Comparison of ENCODE assay signal across 19 mouse cellular contexts in genomic region chr16:38179150-38179549, GRCm38 (mm10).
"Had no signal": no experiment of that assay in that cellular context is flagged by ENCODE, and none has a peak within 500 bp of the region (broad histone marks: within the 10 kb centered on the region; RNA-seq: fewer than 3 reads in every experiment).

No protein-coding gene starts in this region.

- H3K4me2 ChIP-seq: heart, embryonic 12.5 days; hindbrain, embryonic 13.5 days; hindbrain, embryonic 15.5 days; limb, embryonic 13.5 days; limb, embryonic 15.5 days; liver, embryonic 12.5 days had no signal

- H3K27ac ChIP-seq: heart, embryonic 10.5 days; hindbrain, embryonic 13.5 days; hindbrain, embryonic 15.5 days; hindbrain, postnatal 0 days; limb, embryonic 13.5 days; limb, embryonic 15.5 days; liver, embryonic 12.5 days; liver, embryonic 14.5 days had no signal

- H3K27me3 ChIP-seq: heart, embryonic 12.5 days; hindbrain, embryonic 13.5 days; hindbrain, embryonic 15.5 days; limb, embryonic 13.5 days; limb, embryonic 15.5 days; liver, embryonic 12.5 days had no signal

- H3K9me3 ChIP-seq: heart, embryonic 10.5 days; heart, embryonic 12.5 days; hindbrain, embryonic 13.5 days; hindbrain, embryonic 15.5 days; limb, embryonic 13.5 days; limb, embryonic 15.5 days; liver, embryonic 12.5 days had no signal

- H3K4me3 ChIP-seq: heart, embryonic 10.5 days; heart, embryonic 12.5 days; hindbrain, embryonic 13.5 days; hindbrain, embryonic 15.5 days; limb, embryonic 13.5 days; limb, embryonic 15.5 days; liver, embryonic 12.5 days had no signal

- H3K9ac ChIP-seq: heart, embryonic 12.5 days; hindbrain, embryonic 13.5 days; hindbrain, embryonic 15.5 days; limb, embryonic 13.5 days; limb, embryonic 15.5 days; liver, embryonic 12.5 days; liver, embryonic 14.5 days had no signal

- H3K36me3 ChIP-seq: hindbrain, embryonic 15.5 days; limb, embryonic 15.5 days had no signal

- DNase-seq: gastrocnemius, postnatal 14 days; gastrocnemius, postnatal 36 days; heart, adult 18-20 months; heart, postnatal 10 days; kidney, adult 11 months; kidney, postnatal 14 days; layer of hippocampus, adult 9-11 months; layer of hippocampus, postnatal 36 days; left cerebral cortex, postnatal 4 days had no signal

- ATAC-seq: hindbrain, postnatal 0 days; intestine, embryonic 16.5 days; liver, embryonic 12.5 days had no signal
